20 mouse cellular contexts compared by ENCODE assay signal in genomic region chr3:121981306-121981705, GRCm38 (mm10).
"Had no signal": no experiment of that assay in that cellular context is flagged by ENCODE, and none has a peak within 500 bp of the region (broad histone marks: within the 10 kb centered on the region; RNA-seq: fewer than 3 reads in every experiment).

No protein-coding gene starts in this region.

- H3K4me3 ChIP-seq: limb, embryonic 12.5 days; limb, embryonic 15.5 days; midbrain, embryonic 12.5 days; midbrain, embryonic 15.5 days; neural tube, embryonic 12.5 days; neural tube, embryonic 15.5 days had no signal

- H3K36me3 ChIP-seq: midbrain, embryonic 12.5 days; midbrain, embryonic 15.5 days; neural tube, embryonic 12.5 days; neural tube, embryonic 15.5 days had no signal

- H3K27ac ChIP-seq: limb, embryonic 12.5 days; limb, embryonic 15.5 days; liver, embryonic 14.5 days; macrophage; midbrain, embryonic 12.5 days; midbrain, embryonic 15.5 days; neural tube, embryonic 12.5 days; neural tube, embryonic 15.5 days; stomach, postnatal 0 days had no signal

- H3K4me2 ChIP-seq: limb, embryonic 12.5 days; limb, embryonic 15.5 days; liver, embryonic 11.5 days; lung, embryonic 14.5 days; midbrain, embryonic 12.5 days; midbrain, embryonic 15.5 days; neural tube, embryonic 12.5 days; neural tube, embryonic 15.5 days had no signal

- H3K9ac ChIP-seq: limb, embryonic 12.5 days; limb, embryonic 15.5 days; liver, embryonic 14.5 days; liver, postnatal 0 days; lung, embryonic 14.5 days; midbrain, embryonic 12.5 days; midbrain, embryonic 15.5 days; neural tube, embryonic 12.5 days; neural tube, embryonic 15.5 days had no signal

- H3K9me3 ChIP-seq: limb, embryonic 12.5 days; limb, embryonic 15.5 days; midbrain, embryonic 12.5 days; midbrain, embryonic 15.5 days; neural tube, embryonic 12.5 days; neural tube, embryonic 15.5 days had no signal

- H3K27me3 ChIP-seq: limb, embryonic 12.5 days; limb, embryonic 15.5 days; midbrain, embryonic 12.5 days; midbrain, embryonic 15.5 days; neural tube, embryonic 12.5 days; neural tube, embryonic 15.5 days had no signal

- ATAC-seq: liver, postnatal 0 days; midbrain, embryonic 15.5 days had no signal

- H3K4me1 ChIP-seq: limb, embryonic 12.5 days; limb, embryonic 15.5 days; midbrain, embryonic 12.5 days; midbrain, embryonic 15.5 days; neural tube, embryonic 12.5 days; neural tube, embryonic 15.5 days had no signal

- DNase-seq: kidney, adult 18-20 months; kidney, postnatal 14 days; left cerebral cortex, postnatal 4 days; liver, postnatal 0 days; lung, embryonic 14.5 days; right cerebral cortex, adult 18-20 months; right cerebral cortex, postnatal 14 days; right cerebral cortex, postnatal 4 days; thymus, adult 2 months; thymus, postnatal 4 days had no signal
